Mouse (Mus musculus) ZHBTc4 (cell line): ENCODE measurements around the gene Dnajb11.

Experiments
- DNase-seq: peaks from one replicate; pipeline ENCODE4 v3.0.0-alpha.2; 2011; ENCODE audit warnings: low read depth, low spot score

The Dnajb11 gene

GRCm38 (mm10) chr16:22881487-22881886, 23.8 kb downstream of the Dnajb11 start:
- no peak for DNase-seq

GRCm38 (mm10) chr16:22883441-22883840, 25.8 kb downstream of the Dnajb11 start:
- no peak for DNase-seq

DNA sequence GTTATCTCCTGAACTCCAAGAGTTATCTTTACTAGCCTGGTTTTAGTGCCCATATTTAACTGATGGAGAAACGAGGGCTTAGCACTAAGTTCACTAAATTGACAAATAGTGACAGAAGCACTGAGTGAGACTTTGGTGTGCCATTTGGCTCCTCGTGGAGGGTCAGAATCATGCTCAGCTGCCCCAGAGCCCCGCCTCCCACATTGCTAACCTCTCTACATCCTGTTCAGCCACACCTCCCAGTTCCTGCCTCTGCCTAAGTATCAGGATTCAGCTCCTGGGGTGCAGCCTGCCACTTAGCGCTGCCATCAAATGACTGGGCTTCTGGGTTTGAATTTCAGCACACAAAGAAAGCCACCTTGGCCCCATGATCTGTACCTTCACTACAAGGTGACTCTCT, 27.7 kb downstream of the Dnajb11 start:
- DNase-seq = peak; percentile 35

DNA sequence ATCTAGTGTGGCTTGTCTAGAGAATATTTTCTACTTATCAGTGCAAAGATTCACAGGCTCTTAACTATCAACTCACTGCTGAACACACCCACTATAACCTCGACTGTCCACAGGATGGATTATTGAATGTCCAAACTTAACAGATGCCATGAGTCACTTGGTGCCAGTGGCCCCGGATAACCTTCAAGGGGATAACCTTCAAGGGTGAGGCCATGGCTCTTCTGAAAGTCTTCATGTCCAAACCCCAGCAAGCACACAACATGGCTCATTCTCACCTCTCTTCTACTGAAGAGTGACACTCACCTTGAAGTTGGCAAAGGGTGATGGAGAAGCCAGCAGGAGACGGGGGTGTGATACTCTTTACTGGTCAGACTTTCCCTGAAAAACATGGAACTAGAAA, 29.1 kb downstream of the Dnajb11 start:
- DNase-seq = no peak

- no peak for DNase-seq
Observed at GRCm38 (mm10) chr16:22888835-22889234, 31.2 kb downstream of the Dnajb11 start.

- DNase-seq = no peak
Observed at GRCm38 (mm10) chr16:22889716-22890115, 32.1 kb downstream of the Dnajb11 start.

- DNase-seq = no peak
Observed at GRCm38 (mm10) chr16:22890683-22891510, 33.3 kb downstream of the Dnajb11 start, which contains the start of gene Ahsg. Gene Ahsg, plus strand, starts transcription at chr16:22891277.

GRCm38 (mm10) chr16:22891733-22892154, 34.1 kb downstream of the Dnajb11 start:
- DNase-seq = no peak

DNA sequence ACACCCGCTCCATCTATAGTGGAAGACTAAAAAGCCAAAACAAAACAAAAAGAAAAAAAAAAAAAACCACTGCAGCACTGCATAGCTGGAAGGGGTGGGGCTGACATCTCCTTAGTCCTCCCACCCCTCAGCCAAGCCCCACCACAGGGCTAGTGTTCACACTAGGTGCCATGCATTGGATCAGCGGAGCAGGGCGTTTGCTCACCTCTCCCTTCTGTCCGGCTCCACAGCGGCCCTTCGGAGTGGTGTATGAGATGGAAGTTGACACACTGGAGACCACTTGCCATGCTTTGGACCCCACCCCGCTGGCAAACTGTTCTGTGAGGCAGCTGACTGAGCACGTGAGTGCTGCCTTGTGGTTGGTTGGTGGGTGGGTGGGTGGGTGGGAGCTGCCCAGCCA, 36.5 kb downstream of the Dnajb11 start:
- peak; percentile 83 for DNase-seq

DNA sequence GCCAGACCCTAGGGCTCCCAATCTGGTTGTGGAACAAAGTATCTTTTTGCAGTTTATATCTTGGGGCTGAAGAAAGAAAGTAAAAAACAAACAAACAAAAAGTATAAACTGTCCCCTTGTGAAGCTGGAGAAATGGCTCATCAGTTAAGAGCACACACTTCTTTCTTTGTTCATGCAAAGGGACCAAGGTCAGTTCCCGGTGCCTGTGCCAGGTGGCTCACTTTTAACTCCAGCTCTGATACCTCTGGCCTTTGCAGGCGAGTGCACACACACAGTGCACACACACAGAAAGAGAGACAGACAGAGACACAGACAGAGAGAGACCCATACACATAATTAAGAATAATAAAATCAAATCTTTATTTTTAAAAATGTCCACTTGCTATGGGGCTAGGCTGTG, 39.0 kb downstream of the Dnajb11 start:
- no peak for DNase-seq

DNA sequence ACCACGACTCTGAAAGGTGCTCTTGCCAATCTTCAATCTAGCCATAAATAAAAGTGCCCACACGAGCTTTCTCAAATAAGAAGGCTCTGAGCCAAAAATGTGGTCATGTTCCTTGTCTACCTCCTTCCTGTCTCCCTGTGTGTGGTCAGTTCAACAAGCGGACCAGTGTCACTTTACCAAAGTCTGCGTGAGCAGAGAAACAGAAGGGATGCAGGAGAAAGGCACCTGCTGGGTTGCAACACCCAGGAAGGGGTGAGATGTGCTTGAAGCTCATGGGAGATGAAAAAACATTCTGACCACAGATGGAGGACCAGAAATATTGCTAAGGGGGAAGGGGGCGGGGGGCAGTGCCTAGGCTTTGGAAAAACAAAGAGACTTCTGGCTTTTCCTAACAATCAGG, 41.7 kb downstream of the Dnajb11 start:
- DNase-seq = no peak

GRCm38 (mm10) chr16:22899866-22900570, 42.4 kb downstream of the Dnajb11 start:
- no peak for DNase-seq

- DNase-seq = no peak
Observed at GRCm38 (mm10) chr16:22901326-22901725, 43.7 kb downstream of the Dnajb11 start.

- DNase-seq = no peak
Observed at GRCm38 (mm10) chr16:22909290-22909689, 51.6 kb downstream of the Dnajb11 start.

DNA sequence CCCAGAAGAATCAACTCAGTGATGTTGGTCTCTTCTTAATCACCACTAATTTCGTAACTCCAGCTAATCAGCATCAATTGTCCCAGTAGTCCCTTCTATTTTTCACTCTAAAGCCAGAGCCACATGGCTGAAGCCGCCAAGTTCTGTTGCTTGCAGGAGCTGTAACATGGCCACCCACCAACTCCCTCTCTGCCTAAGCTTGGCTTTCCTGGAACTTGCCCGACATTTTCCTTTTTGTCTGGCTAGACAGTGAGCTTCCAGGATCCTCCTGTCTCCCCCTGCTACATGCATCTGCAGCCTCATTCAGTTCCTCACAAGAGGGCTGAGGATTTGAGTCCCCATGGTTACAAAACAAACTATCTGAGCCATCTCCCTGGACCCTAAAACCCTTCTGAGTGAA, 54.3 kb downstream of the Dnajb11 start:
- DNase-seq = no peak

DNA sequence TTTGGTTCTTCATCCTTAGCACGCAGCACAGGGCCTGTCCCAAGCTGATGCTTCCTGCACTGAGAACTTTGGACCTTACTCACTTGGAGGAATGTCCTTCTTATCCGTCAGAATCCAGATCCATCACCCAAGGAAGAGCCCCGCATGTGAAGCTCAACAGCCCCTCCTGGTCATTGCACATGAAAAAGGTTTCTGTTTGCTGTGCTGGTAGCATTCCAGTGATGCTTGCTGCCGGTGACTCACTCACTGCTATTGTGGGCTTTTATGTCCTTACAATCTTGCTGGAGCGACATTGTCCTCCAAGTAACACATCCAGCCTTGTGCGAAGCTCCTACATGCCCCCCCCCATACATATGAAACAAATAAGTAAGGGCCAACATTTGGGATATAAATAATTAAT, 55.2 kb downstream of the Dnajb11 start:
- no peak for DNase-seq

GRCm38 (mm10) chr16:22914276-22914675, 56.6 kb downstream of the Dnajb11 start:
- no peak for DNase-seq

GRCm38 (mm10) chr16:22918034-22918433, 60.4 kb downstream of the Dnajb11 start, which contains the start of gene Fetub:
Gene Fetub, plus strand, starts transcription at chr16:22918334.
- DNase-seq = no peak

DNA sequence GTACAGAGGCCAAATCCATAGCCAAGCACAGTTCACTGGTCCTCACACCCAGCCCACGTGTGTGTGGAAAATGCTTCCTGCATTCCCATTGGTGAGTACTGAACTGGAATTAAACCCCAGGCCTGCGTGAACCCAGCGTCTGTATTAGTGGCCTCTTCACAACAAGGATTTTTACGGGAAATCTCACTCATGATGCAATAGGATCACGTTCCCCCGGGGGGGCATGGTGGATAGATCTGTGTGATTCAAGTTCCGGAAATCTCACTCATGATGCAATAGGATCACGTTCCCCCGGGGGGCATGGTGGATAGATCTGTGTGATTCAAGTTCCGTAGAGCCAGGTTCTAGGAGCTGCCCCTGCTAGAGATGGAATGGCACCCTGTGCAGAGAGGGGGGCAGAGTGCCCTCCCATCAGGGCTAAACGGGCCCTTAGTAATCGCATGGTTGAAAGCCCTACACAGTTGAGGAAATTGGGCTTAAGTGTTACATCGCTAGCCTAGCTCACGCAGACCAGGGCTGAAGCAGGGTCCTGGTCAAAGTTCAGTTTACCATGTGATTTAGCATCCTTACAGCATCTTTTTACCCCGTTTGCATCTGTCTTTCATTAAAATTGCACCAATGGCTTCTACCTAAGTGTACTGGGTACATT, 61.1 kb downstream of the Dnajb11 start:
- peak; percentile 28 for DNase-seq

- DNase-seq = peak; percentile 92
Observed at GRCm38 (mm10) chr16:22919971-22920854, 62.6 kb downstream of the Dnajb11 start.

- DNase-seq = no peak
Observed at GRCm38 (mm10) chr16:22921761-22922160, 64.1 kb downstream of the Dnajb11 start.
